Comparison of ENCODE assay signal across 8 mouse cellular contexts in genomic region chr15:98517380-98518355, GRCm38 (mm10). TPM values are rescaled to one million over a fixed set of nuclear protein-coding genes. Genes with fewer than 3 reads are reported as not detected.
DNase-seq lines count a peak whose midpoint lies in the region; ATAC-seq and TF ChIP-seq lines count a peak whose summit lies in the region.

No protein-coding gene starts in this region.

- ATAC-seq in midbrain, postnatal 0 days (ENCODE audit: low FRiP score), result no peak

- intact Hi-C loops in left cerebral cortex, postnatal 36 days (cut with DNase I), result no loop called here

- no peaks in the 10 kb centered on the region for H3K27me3 ChIP-seq in midbrain, postnatal 0 days (ENCODE audit: insufficient read depth, low read length)

- H3K27ac ChIP-seq in midbrain, postnatal 0 days (ENCODE audit: low read depth, low read length), result no peak overlapping the region

- no peak overlapping the region for H3K4me3 ChIP-seq in midbrain, postnatal 0 days (ENCODE audit: low read depth, low read length)

- peak; percentile 89 for TF ChIP-seq CTCF in midbrain, postnatal 0 days (IDR thresholded peaks at IDR 0.05)

- peaks cover 25% of the 10 kb centered on the region for H3K36me3 ChIP-seq in midbrain, postnatal 0 days (ENCODE audit: insufficient read depth, low read length)

- WGBS in midbrain, postnatal 0 days, result 71% methylated on average over 16 of the region's 16 CpGs

- no peak overlapping the region for H3K4me2 ChIP-seq in midbrain, postnatal 0 days (ENCODE audit: low read depth, low read length, poor library complexity, severe bottlenecking)

- peak; percentile 46 for DNase-seq in right cerebral cortex, adult 18-20 months
- DNase-seq in right cerebral cortex, postnatal 36 days (ENCODE audit: low spot score in 2 of 2), result no peak
- peak; percentile 75 for DNase-seq in adipocyte (ENCODE audit: low spot score)
- DNase-seq in embryo, embryonic 10 days (ENCODE audit: low spot score), result peak; percentile 72
- peak; percentile 79 for DNase-seq in heart, postnatal 4 days
- DNase-seq in left cerebral cortex, postnatal 36 days (ENCODE audit: low spot score in 2 of 2), result peak; percentile 37 to 47
- peak; percentile 32 for DNase-seq in midbrain, postnatal 0 days (ENCODE audit: low spot score)
- peak; percentile 58 for DNase-seq in thymus, postnatal 0 days (ENCODE audit: low spot score)

- no peaks in the 10 kb centered on the region for H3K4me1 ChIP-seq in midbrain, postnatal 0 days (ENCODE audit: insufficient read depth, low read length)

- H3K9me3 ChIP-seq in midbrain, postnatal 0 days (ENCODE audit: low read length), result no peaks in the 10 kb centered on the region

- H3K9ac ChIP-seq in midbrain, postnatal 0 days (replicated peaks; ENCODE audit: low read length, poor library complexity, severe bottlenecking), result no peak overlapping the region

RNA-seq across cellular contexts. Expression of gene Kansl2, which starts 16.4 kb away (rescaled TPM):
- 10 to 100 TPM; 88.8 to 93.8 TPM for total RNA-seq in heart, postnatal 4 days (2021)
- 10 to 100 TPM; 58.9 to 60.9 TPM for total RNA-seq in left cerebral cortex, postnatal 36 days (2021)
- 57.4 and 66.2 TPM in 2 replicates for total RNA-seq in midbrain, postnatal 0 days (2014; rRNA removed)
- polyA plus RNA-seq in midbrain, postnatal 0 days (2015; fragmentation: Nextera tagmentation; extraction: Ambion mirVana), result 101 and 102 TPM in 2 replicates
- 98.8 and 108 TPM in 2 replicates for polyA plus RNA-seq in thymus, postnatal 0 days (2015; fragmentation: Nextera tagmentation; extraction: Ambion mirVana)

RNA-seq across cellular contexts. Expression of gene Olfr279, which starts 25.5 kb away (rescaled TPM):
- total RNA-seq in heart, postnatal 4 days (2021), result not detected
- total RNA-seq in left cerebral cortex, postnatal 36 days (2021), result not detected
- total RNA-seq in midbrain, postnatal 0 days (2014; rRNA removed), result not detected in 2 replicates
- not detected in 2 replicates for polyA plus RNA-seq in midbrain, postnatal 0 days (2015; fragmentation: Nextera tagmentation; extraction: Ambion mirVana)
- polyA plus RNA-seq in thymus, postnatal 0 days (2015; fragmentation: Nextera tagmentation; extraction: Ambion mirVana), result not detected in 2 replicates

RNA-seq across cellular contexts. Expression of gene Lalba, which starts 35.1 kb away (rescaled TPM):
- total RNA-seq in heart, postnatal 4 days (2021), result not detected
- not detected for total RNA-seq in left cerebral cortex, postnatal 36 days (2021)
- not detected in 2 replicates for total RNA-seq in midbrain, postnatal 0 days (2014; rRNA removed)
- polyA plus RNA-seq in midbrain, postnatal 0 days (2015; fragmentation: Nextera tagmentation; extraction: Ambion mirVana), result not detected in 2 replicates
- 0.18 TPM in 1 of 2 replicates, not detected in the other for polyA plus RNA-seq in thymus, postnatal 0 days (2015; fragmentation: Nextera tagmentation; extraction: Ambion mirVana)

RNA-seq across cellular contexts. Expression of gene OR5BS1P, which starts 48.0 kb away (rescaled TPM):
- not detected for total RNA-seq in heart, postnatal 4 days (2021)
- total RNA-seq in left cerebral cortex, postnatal 36 days (2021), result not detected
- not detected in 2 replicates for total RNA-seq in midbrain, postnatal 0 days (2014; rRNA removed)
- polyA plus RNA-seq in midbrain, postnatal 0 days (2015; fragmentation: Nextera tagmentation; extraction: Ambion mirVana), result not detected in 2 replicates
- 0.03 TPM in 1 of 2 replicates, not detected in the other for polyA plus RNA-seq in thymus, postnatal 0 days (2015; fragmentation: Nextera tagmentation; extraction: Ambion mirVana)

RNA-seq across cellular contexts. Expression of gene Ccnt1, which starts 53.1 kb away (rescaled TPM):
- total RNA-seq in heart, postnatal 4 days (2021), result 10 to 100 TPM; 33.8 to 34.1 TPM
- 10 to 100 TPM; 37.0 to 45.6 TPM for total RNA-seq in left cerebral cortex, postnatal 36 days (2021)
- 36.1 and 54.6 TPM in 2 replicates for total RNA-seq in midbrain, postnatal 0 days (2014; rRNA removed)
- 47.4 and 49.7 TPM in 2 replicates for polyA plus RNA-seq in midbrain, postnatal 0 days (2015; fragmentation: Nextera tagmentation; extraction: Ambion mirVana)
- polyA plus RNA-seq in thymus, postnatal 0 days (2015; fragmentation: Nextera tagmentation; extraction: Ambion mirVana), result 51.1 and 55.8 TPM in 2 replicates

Comparison
In these comparisons a context has a peak if more than half of its experiments do, and no peak if none do; other contexts are left out.
1. DNase-seq: peak in right cerebral cortex, adult 18-20 months (single experiment), adipocyte (single experiment), embryo, embryonic 10 days (single experiment), heart, postnatal 4 days (single experiment), left cerebral cortex, postnatal 36 days (2 of 2), midbrain, postnatal 0 days (single experiment) and thymus, postnatal 0 days (single experiment); none in right cerebral cortex, postnatal 36 days (0 of 2).